Mouse (Mus musculus) heart, adult 2 months (tissue): Measurements from ENCODE around the gene Icam1. TPM values are rescaled to one million over a fixed set of nuclear protein-coding genes. Genes with fewer than 3 reads are reported as not detected.

Source experiments
- DNase-seq, 2 experiments: peaks; one replicate each; pipeline ENCODE4 v3.0.0; 2021
- H3K27ac ChIP-seq: fragments of 200-600 bp; 2 replicates; pipeline ENCODE4 v1.8.1; 2022
- H3K27me3 ChIP-seq: fragments of 200-500 bp; 2 replicates; pipeline ENCODE4 v1.6.1; 2012; ENCODE audit warnings: mild to moderate bottlenecking, low read length, inconsistent platforms, mixed read lengths; ENCODE audit not compliant: control insufficient read depth, insufficient read depth
- H3K36me3 ChIP-seq: fragments of 200-500 bp; 2 replicates; pipeline ENCODE4 v1.6.1; 2012; ENCODE audit warnings: low read length, inconsistent platforms; ENCODE audit not compliant: control insufficient read depth, insufficient read depth
- H3K4me1 ChIP-seq: fragments of 200-500 bp; 2 replicates; pipeline ENCODE4 v1.6.1; 2011; ENCODE audit warnings: low read length; ENCODE audit not compliant: control insufficient read depth, insufficient read depth
- H3K4me3 ChIP-seq: fragments of 200-600 bp; 2 replicates; pipeline ENCODE4 v1.8.1; 2022
- H3K79me2 ChIP-seq: fragments of 200-500 bp; replicated peaks from 2 replicates; pipeline ENCODE4 v1.6.1; 2012; ENCODE audit warnings: mild to moderate bottlenecking, inconsistent platforms, low read length, moderate library complexity, mixed read lengths; ENCODE audit not compliant: control insufficient read depth, insufficient read depth
- H3K9ac ChIP-seq: fragments of 200-500 bp; 2 replicates; pipeline ENCODE4 v1.6.1; 2012; ENCODE audit warnings: low read depth, mild to moderate bottlenecking, control low read depth, inconsistent platforms, low read length, mixed read lengths
- CTCF ChIP-seq: fragments of 200-600 bp; IDR thresholded peaks from 2 replicates; pipeline ENCODE4 v1.8.1; 2022; ENCODE audit warnings: antibody characterized with exemption, mild to moderate bottlenecking, moderate library complexity
- EP300 ChIP-seq: fragments of 200-500 bp; IDR thresholded peaks from 2 replicates; pipeline ENCODE4 v1.6.1; 2011; ENCODE audit warnings: low read depth, low read length, control low read depth; ENCODE audit not compliant: insufficient read depth
- POLR2A ChIP-seq: fragments of 200-500 bp; IDR thresholded peaks from 2 replicates; pipeline ENCODE4 v1.6.1; 2011; ENCODE audit warnings: mild to moderate bottlenecking, low read depth, low read length, control low read depth; ENCODE audit not compliant: insufficient read depth
- WGBS: fragments of 180-500 bp; shearing (Covaris S2); methylation state at CpG from one replicate; pipeline ENCODE4 v1.1.7; 2018; 5-methylcytosine and 5-hydroxymethylcytosine counted together
- intact Hi-C: fragments of 180-260 bp; cut with DNase I; formaldehyde crosslinking; loops from one replicate; pipeline ENCODE4 v1.15.1; 2025
- polyA plus RNA-seq: library from polyadenylated mRNA; depleted of rRNA; stranded (reverse); fragments of >200 nt; gene quantifications from 2 replicates; pipeline ENCODE4 v1.2.3, GENCODE M21; 2012
- total RNA-seq, 2 experiments: library from RNA; stranded (reverse); gene quantifications; 2 replicates each; pipeline ENCODE4 v1.2.3; 2021

Gene Icam1
- total and polyA plus RNA-seq, 3 experiments, result 7.6 to 12.4 (median 9.2) TPM

DNA sequence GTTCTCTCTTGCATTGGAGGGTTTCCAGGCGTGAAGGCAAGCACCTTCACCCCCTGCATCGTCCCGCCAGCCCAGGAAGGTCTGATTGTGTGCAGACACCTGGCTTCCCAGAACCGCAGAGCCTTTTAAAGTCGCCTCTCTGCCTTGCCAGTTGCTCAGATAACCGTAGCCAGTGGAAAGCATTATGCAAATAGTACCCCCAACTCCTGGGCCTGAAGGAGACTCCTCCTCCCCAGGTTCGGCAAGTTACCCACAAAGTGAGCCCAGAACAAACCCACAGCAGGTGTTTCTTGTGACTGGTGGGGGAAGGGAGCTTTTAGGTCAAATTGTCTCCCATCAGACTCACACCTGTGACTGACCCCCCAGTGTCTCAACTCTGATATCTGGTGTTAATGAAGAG lies 27.8 kb upstream of the Icam1 start:
- Histone ChIP-seq H3K79me2 (no peaks in the 10 kb centered on the region), H3K4me1 (no peaks in the 10 kb centered on the region; the same call in 1 of the 2 replicates), H3K27ac (no peak overlapping the region), H3K27me3 (no peaks in the 10 kb centered on the region), H3K9ac (no peak overlapping the region), H3K4me3 (no peak overlapping the region), H3K36me3 (no peaks in the 10 kb centered on the region)
- DNase-seq, result no peak
- 47% methylated on average over 7 of the region's 7 CpGs for WGBS
- intact Hi-C loops, result no loop called here
- TF ChIP-seq EP300, result no peak
- TF ChIP-seq POLR2A, result no peak
- no peak for TF ChIP-seq CTCF

GRCm38 (mm10) chr9:20990861-20991260 lies 24.9 kb upstream of the Icam1 start:
- H3K4me1 ChIP-seq, result no peaks in the 10 kb centered on the region
- intact Hi-C loops, result no loop called here
- H3K9ac ChIP-seq, result no peak overlapping the region
- H3K4me3 ChIP-seq, result no peak overlapping the region
- no peak for DNase-seq
- no peaks in the 10 kb centered on the region for H3K79me2 ChIP-seq
- H3K27ac ChIP-seq, result no peak overlapping the region
- TF ChIP-seq EP300, result no peak
- no peaks in the 10 kb centered on the region for H3K27me3 ChIP-seq
- 10% methylated on average over 10 of the region's 10 CpGs for WGBS
- no peaks in the 10 kb centered on the region for H3K36me3 ChIP-seq

- no peak overlapping the region for H3K27ac ChIP-seq
- intact Hi-C loops, result no loop called here
- WGBS, result 93% methylated on average over 4 of the region's 4 CpGs
These were observed 24.2 kb upstream of the Icam1 start for GRCm38 (mm10) chr9:20991587-20991986.

DNA sequence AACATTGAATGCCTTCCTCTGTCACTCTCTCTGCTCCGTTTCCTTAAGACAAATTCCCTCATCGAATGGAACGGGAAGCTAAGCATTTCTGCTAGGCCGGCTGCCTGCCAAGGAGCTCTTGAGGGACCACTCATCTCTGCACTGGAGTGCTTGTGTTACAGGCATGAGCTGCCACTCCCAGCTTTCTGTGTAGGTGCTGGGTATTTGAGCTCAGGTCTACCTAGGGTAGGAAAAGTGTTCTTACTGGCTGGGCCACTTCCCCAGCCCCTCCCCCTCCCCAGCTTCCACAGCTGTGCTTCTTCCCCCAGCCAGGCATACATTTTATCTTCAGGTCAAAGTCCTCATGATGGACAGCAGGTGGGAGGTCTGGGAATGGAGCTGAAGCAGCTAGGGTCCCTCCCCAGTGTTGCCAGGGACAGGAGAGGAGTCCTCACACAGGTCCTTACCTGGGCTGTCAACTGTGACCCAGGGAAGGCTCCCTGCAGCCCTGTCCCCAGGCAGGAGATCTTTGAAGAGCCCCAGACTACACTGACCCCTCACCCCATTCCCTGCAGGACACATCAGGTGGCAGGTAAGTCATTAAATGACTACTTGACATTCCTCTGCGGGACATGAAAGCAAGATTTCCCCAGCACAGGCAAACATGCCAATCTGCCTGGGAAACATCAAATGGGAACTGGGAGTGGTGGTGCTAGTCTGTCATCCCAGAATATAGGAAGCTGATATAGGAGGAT lies 22.5 kb upstream of the Icam1 start:
- intact Hi-C loops, result no loop called here
- 55% methylated on average over 5 of the region's 5 CpGs for WGBS
- TF ChIP-seq EP300 (no peak), CTCF (no peak), POLR2A (no peak)
- Histone ChIP-seq H3K27me3 (no peaks in the 10 kb centered on the region), H3K36me3 (no peaks in the 10 kb centered on the region), H3K4me1 (no peaks in the 10 kb centered on the region), H3K79me2 (no peaks in the 10 kb centered on the region), H3K9ac (no peak overlapping the region), H3K4me3 (no peak overlapping the region), H3K27ac (no peak overlapping the region)
- DNase-seq, result no peak

More at GRCm38 (mm10) chr9:20991587-20991986, 24.2 kb upstream of the Icam1 start:
- Histone ChIP-seq H3K9ac (no peak overlapping the region), H3K36me3 (no peaks in the 10 kb centered on the region), H3K79me2 (no peaks in the 10 kb centered on the region), H3K4me1 (no peaks in the 10 kb centered on the region), H3K27me3 (no peaks in the 10 kb centered on the region), H3K4me3 (no peak overlapping the region)
- no peak for DNase-seq
- TF ChIP-seq POLR2A (no peak), EP300 (no peak), CTCF (no peak)

DNA sequence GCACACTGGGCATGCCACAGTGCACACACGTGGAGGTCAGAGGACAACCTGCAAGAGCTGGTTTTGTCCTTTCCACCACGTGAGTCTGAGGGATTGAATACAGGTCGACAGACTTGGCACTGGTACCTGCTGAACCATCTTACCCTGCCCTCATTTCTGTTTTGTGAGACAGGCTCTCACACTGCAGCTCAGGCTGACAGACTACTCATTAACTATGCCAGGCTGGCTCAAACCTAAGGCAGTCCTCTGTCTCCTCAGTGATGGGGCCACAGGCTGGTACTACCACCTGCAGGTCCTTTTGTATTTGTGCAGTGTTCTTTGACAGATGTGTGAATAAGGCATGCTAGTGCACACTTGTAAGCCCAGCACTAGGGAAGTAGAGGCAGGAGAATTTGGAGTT lies 20.7 kb upstream of the Icam1 start:
- Histone ChIP-seq H3K9ac (no peak overlapping the region), H3K27me3 (no peaks in the 10 kb centered on the region), H3K4me3 (no peak overlapping the region), H3K79me2 (no peaks in the 10 kb centered on the region), H3K4me1 (no peaks in the 10 kb centered on the region), H3K36me3 (no peaks in the 10 kb centered on the region), H3K27ac (no peak overlapping the region)
- TF ChIP-seq POLR2A, result no peak
- intact Hi-C loops, result no loop called here
- no peak for DNase-seq
- WGBS, result 72% methylated on average over 3 of the region's 3 CpGs

- no peaks in the 10 kb centered on the region for H3K4me1 ChIP-seq
- intact Hi-C loops, result loop anchor here (1.0 kb wide), 1 partner anchor 81 kb away; no protein-coding TSS in a partner anchor
- no peaks in the 10 kb centered on the region for H3K27me3 ChIP-seq
- no peak overlapping the region for H3K27ac ChIP-seq
- TF ChIP-seq CTCF, result no peak
- TF ChIP-seq POLR2A, result no peak
- no peak for TF ChIP-seq EP300
- H3K9ac ChIP-seq, result no peak overlapping the region
- no peaks in the 10 kb centered on the region for H3K79me2 ChIP-seq
- H3K36me3 ChIP-seq, result no peaks in the 10 kb centered on the region
- H3K4me3 ChIP-seq, result no peak overlapping the region
- WGBS, result 85% methylated on average over 8 of the region's 8 CpGs
- DNase-seq, result no peak
These were observed 18.7 kb upstream of the Icam1 start for GRCm38 (mm10) chr9:20997065-20997464.
